Mouse (Mus musculus) testis, adult 2 months (tissue): Measurements from ENCODE around the gene Sh3pxd2a. TPM values are rescaled to one million over a fixed set of nuclear protein-coding genes. Genes with fewer than 3 reads are reported as not detected.

Experiments used
- H3K27ac ChIP-seq: fragments of 200-500 bp; 2 replicates; pipeline ENCODE4 v1.5.1; 2012; ENCODE audit warnings: low read depth, low read length; ENCODE audit not compliant: control insufficient read depth, insufficient read depth
- H3K27me3 ChIP-seq: fragments of 200-500 bp; 2 replicates; pipeline ENCODE4 v1.6.1; 2012; ENCODE audit warnings: mild to moderate bottlenecking, low read length, moderate library complexity; ENCODE audit not compliant: control insufficient read depth, insufficient read depth
- H3K36me3 ChIP-seq: fragments of 200-500 bp; 2 replicates; pipeline ENCODE4 v1.6.1; 2012; ENCODE audit warnings: mild to moderate bottlenecking, low read length; ENCODE audit not compliant: control insufficient read depth, insufficient read depth
- H3K4me1 ChIP-seq: fragments of 200-500 bp; 2 replicates; pipeline ENCODE4 v1.6.1; 2012; ENCODE audit warnings: low read length; ENCODE audit not compliant: control insufficient read depth, insufficient read depth
- H3K4me3 ChIP-seq: fragments of 200-500 bp; 2 replicates; pipeline ENCODE4 v1.5.1; 2012; ENCODE audit warnings: low read depth, mild to moderate bottlenecking, low read length, moderate library complexity, mixed read lengths; ENCODE audit not compliant: control insufficient read depth
- CTCF ChIP-seq: fragments of 200-500 bp; IDR thresholded peaks from 2 replicates; pipeline ENCODE4 v1.5.1; 2012; ENCODE audit warnings: low read depth, mild to moderate bottlenecking, inconsistent platforms, low read length, moderate library complexity; ENCODE audit not compliant: control insufficient read depth, insufficient read depth, insufficient replicate concordance
- POLR2A ChIP-seq: fragments of 200-500 bp; IDR thresholded peaks from 2 replicates; pipeline ENCODE4 v1.6.1; 2012; ENCODE audit warnings: low read depth, mild to moderate bottlenecking, inconsistent platforms, low read length, moderate library complexity; ENCODE audit not compliant: control insufficient read depth
- polyA plus RNA-seq: library from polyadenylated mRNA; depleted of rRNA; stranded (reverse); fragments of >200 nt; gene quantifications from 2 replicates; pipeline ENCODE4 v1.2.3, GENCODE M21; 2012; rRNA removed

Gene Sh3pxd2a
- 1.2 and 1.6 TPM in 2 replicates for polyA plus RNA-seq

GRCm38 (mm10) chr19:47464304-47465241 is at the start of gene Sh3pxd2a:
Sh3pxd2a (minus strand) TSS chr19:47464401.
- peak within 1 kb of the TSS; percentile 73 for H3K4me3 ChIP-seq
- H3K36me3 ChIP-seq = no peaks in the 10 kb centered on the region
- peaks cover 10% of the 10 kb centered on the region for H3K4me1 ChIP-seq
- no peaks in the 10 kb centered on the region for H3K27me3 ChIP-seq
- no peak within 1 kb of the TSS for H3K27ac ChIP-seq
- TF ChIP-seq CTCF (no peak), POLR2A (no peak)

- TF ChIP-seq POLR2A (no peak), CTCF (no peak)
- Histone ChIP-seq H3K4me3 (no peak overlapping the region), H3K27ac (no peak overlapping the region), H3K36me3 (no peaks in the 10 kb centered on the region), H3K4me1 (no peaks in the 10 kb centered on the region; the same call in 1 of the 2 replicates), H3K27me3 (no peaks in the 10 kb centered on the region)
Measured at GRCm38 (mm10) chr19:47513618-47513897, 49.4 kb upstream of the Sh3pxd2a start.

- TF ChIP-seq CTCF (no peak), POLR2A (no peak)
- Histone ChIP-seq H3K4me3 (no peak overlapping the region), H3K27ac (no peak overlapping the region), H3K4me1 (no peaks in the 10 kb centered on the region; the same call in 1 of the 2 replicates), H3K36me3 (no peaks in the 10 kb centered on the region; the same call in 1 of the 2 replicates), H3K27me3 (no peaks in the 10 kb centered on the region)
Measured at GRCm38 (mm10) chr19:47512794-47513617, 48.8 kb upstream of the Sh3pxd2a start.

- H3K4me1 ChIP-seq = no peaks in the 10 kb centered on the region; the same call in 1 of the 2 replicates
- H3K27ac ChIP-seq = peak overlapping the region; percentile 29; the same call in 1 of the 2 replicates
- TF ChIP-seq CTCF (no peak), POLR2A (no peak)
- H3K4me3 ChIP-seq = no peak overlapping the region
- no peaks in the 10 kb centered on the region; the same call in 1 of the 2 replicates for H3K36me3 ChIP-seq
- no peaks in the 10 kb centered on the region for H3K27me3 ChIP-seq
Measured at GRCm38 (mm10) chr19:47511958-47512357, 47.8 kb upstream of the Sh3pxd2a start.

GRCm38 (mm10) chr19:47511294-47511675 is 47.1 kb upstream of the Sh3pxd2a start:
- Histone ChIP-seq H3K36me3 (no peaks in the 10 kb centered on the region; the same call in 1 of the 2 replicates), H3K27me3 (no peaks in the 10 kb centered on the region), H3K27ac (no peak overlapping the region), H3K4me3 (no peak overlapping the region), H3K4me1 (no peaks in the 10 kb centered on the region; the same call in 1 of the 2 replicates)
- TF ChIP-seq CTCF = no peak
- no peak for TF ChIP-seq POLR2A

GRCm38 (mm10) chr19:47510473-47511293 is 46.5 kb upstream of the Sh3pxd2a start:
- TF ChIP-seq POLR2A = no peak
- TF ChIP-seq CTCF = no peak
- H3K27me3 ChIP-seq = no peaks in the 10 kb centered on the region
- no peak overlapping the region for H3K27ac ChIP-seq
- no peaks in the 10 kb centered on the region; the same call in 1 of the 2 replicates for H3K36me3 ChIP-seq
- H3K4me3 ChIP-seq = no peak overlapping the region
- no peaks in the 10 kb centered on the region; the same call in 1 of the 2 replicates for H3K4me1 ChIP-seq

- no peak overlapping the region for H3K4me3 ChIP-seq
- H3K36me3 ChIP-seq = no peaks in the 10 kb centered on the region; the same call in 1 of the 2 replicates
- TF ChIP-seq CTCF (no peak), POLR2A (no peak)
- H3K27me3 ChIP-seq = no peaks in the 10 kb centered on the region
- no peak overlapping the region for H3K27ac ChIP-seq
- H3K4me1 ChIP-seq = no peaks in the 10 kb centered on the region; the same call in 1 of the 2 replicates
Measured at GRCm38 (mm10) chr19:47510135-47510472, 45.9 kb upstream of the Sh3pxd2a start.
